Mouse (Mus musculus): ENCODE data around the gene March8.

DNA sequence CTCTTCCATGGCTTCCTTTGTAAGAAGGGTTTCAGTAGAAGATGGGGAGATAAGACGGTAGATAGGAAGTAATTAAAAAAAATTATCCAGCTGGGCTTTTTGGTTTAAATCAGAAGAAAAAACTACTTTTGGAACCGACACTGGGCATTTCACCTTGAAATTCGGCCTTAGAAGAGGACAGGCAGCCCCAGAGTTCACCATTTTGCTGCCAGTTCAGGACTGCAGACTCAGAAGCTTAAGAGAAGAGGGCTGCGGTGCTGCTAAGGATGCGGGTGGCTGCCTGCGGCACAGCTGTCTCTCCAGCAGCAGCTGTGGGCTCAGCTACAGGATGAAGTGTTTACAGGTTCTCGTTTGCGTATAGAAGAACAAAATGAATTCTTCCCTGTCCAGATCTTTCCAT, 20.2 kb downstream of the March8 start:
- TF ChIP-seq CTCF (IDR thresholded peaks at IDR 0.05; ENCODE audit: borderline replicate concordance, insufficient read depth, low read length): no peak
- no peak for TF ChIP-seq POLR2A (IDR thresholded peaks at IDR 0.05; ENCODE audit: low read depth, low read length)

Data from embryonic fibroblast, embryonic 13.5 days (primary cell).